Mouse (Mus musculus) small intestine, adult 2 months (tissue): Measurements from ENCODE around the gene Igsf3. TPM values are rescaled to one million over a fixed set of nuclear protein-coding genes. Genes with fewer than 3 reads are reported as not detected.

Source experiments
- H3K27ac ChIP-seq: fragments of 200-500 bp; 2 replicates; pipeline ENCODE4 v1.5.1; 2012; ENCODE audit warnings: low read depth, low read length, control low read depth, inconsistent platforms; ENCODE audit not compliant: insufficient read depth
- H3K27me3 ChIP-seq: fragments of 200-500 bp; 2 replicates; pipeline ENCODE4 v1.6.1; 2012; ENCODE audit warnings: mild to moderate bottlenecking, moderate library complexity, low read length, inconsistent platforms; ENCODE audit not compliant: control insufficient read depth, insufficient read depth
- H3K36me3 ChIP-seq: fragments of 200-500 bp; 2 replicates; pipeline ENCODE4 v1.6.1; 2012; ENCODE audit warnings: mild to moderate bottlenecking, low read length, control low read depth, inconsistent platforms; ENCODE audit not compliant: control insufficient read depth, insufficient read depth
- H3K4me1 ChIP-seq: fragments of 200-500 bp; 2 replicates; pipeline ENCODE4 v1.6.1; 2012; ENCODE audit warnings: low read length, inconsistent platforms, mixed read lengths; ENCODE audit not compliant: control insufficient read depth, insufficient read depth, insufficient read length
- H3K4me3 ChIP-seq: fragments of 200-500 bp; 2 replicates; pipeline ENCODE4 v1.5.1; 2012; ENCODE audit warnings: low read depth, mild to moderate bottlenecking, control low read depth, inconsistent platforms, low read length, moderate library complexity
- CTCF ChIP-seq: fragments of 200-500 bp; IDR thresholded peaks from 2 replicates; pipeline ENCODE4 v1.5.1; 2012; ENCODE audit warnings: low read depth, mild to moderate bottlenecking, control low read depth, inconsistent platforms, low read length, moderate library complexity, mixed read lengths; ENCODE audit not compliant: insufficient replicate concordance, insufficient read length; ENCODE audit errors: extremely low read depth
- POLR2A ChIP-seq: fragments of 200-500 bp; IDR thresholded peaks from 2 replicates; pipeline ENCODE4 v1.6.1; 2012; ENCODE audit warnings: low read depth, mild to moderate bottlenecking, control low read depth, inconsistent platforms, low read length, moderate library complexity
- WGBS: fragments of 180-500 bp; shearing (Covaris S2); methylation state at CpG from one replicate; pipeline ENCODE4 v1.1.7; 2018; 5-methylcytosine and 5-hydroxymethylcytosine counted together
- polyA plus RNA-seq: library from polyadenylated mRNA; depleted of rRNA; stranded (reverse); fragments of >200 nt; gene quantifications from 2 replicates; pipeline ENCODE4 v1.2.3, GENCODE M21; 2012

The Igsf3 gene
- polyA plus RNA-seq, 1 experiment = 17.0 TPM

GRCm38 (mm10) chr3:101372345-101372980, 4.4 kb upstream of the Igsf3 start:
- no peak overlapping the region for H3K27ac ChIP-seq
- TF ChIP-seq CTCF = peak; percentile 77; the same call in 1 of the 2 replicates
- no peak for TF ChIP-seq POLR2A
- H3K27me3 ChIP-seq = no peaks in the 10 kb centered on the region
- H3K4me1 ChIP-seq = 0 out of 2 replicates have a peak, but pooled peaks cover 2% of the 10 kb centered on the region
- 33% methylated on average over 13 of the region's 13 CpGs for WGBS
- H3K4me3 ChIP-seq = no peak overlapping the region
- no peaks in the 10 kb centered on the region for H3K36me3 ChIP-seq

GRCm38 (mm10) chr3:101377256-101378024, 557 bp downstream of the Igsf3 start:
- H3K27me3 ChIP-seq = no peaks in the 10 kb centered on the region
- no peak for TF ChIP-seq POLR2A
- no peak for TF ChIP-seq CTCF
- peak overlapping the region; percentile 11; the same call in 1 of the 2 replicates for H3K27ac ChIP-seq

GRCm38 (mm10) chr3:101378102-101378501, 1.2 kb downstream of the Igsf3 start:
- Histone ChIP-seq H3K27ac (peak overlapping the region; percentile 11; the same call in 1 of the 2 replicates), H3K36me3 (no peaks in the 10 kb centered on the region; the same call in 1 of the 2 replicates), H3K4me1 (peaks cover 21% of the 10 kb centered on the region; the same call in 1 of the 2 replicates), H3K27me3 (no peaks in the 10 kb centered on the region), H3K4me3 (peak overlapping the region; percentile 79)
- 2% methylated on average over 12 of the region's 12 CpGs for WGBS
- TF ChIP-seq CTCF = no peak
- TF ChIP-seq POLR2A = 0 out of 2 replicates have a peak, but pooled peaks have one; percentile 19

More at GRCm38 (mm10) chr3:101377256-101378024, 557 bp downstream of the Igsf3 start:
- Histone ChIP-seq H3K4me1 (peaks cover 22% of the 10 kb centered on the region; the same call in 1 of the 2 replicates), H3K36me3 (no peaks in the 10 kb centered on the region), H3K4me3 (peak overlapping the region; percentile 79)
- WGBS = under 1% methylated on average over 62 of the region's 62 CpGs

GRCm38 (mm10) chr3:101379789-101380188, 2.9 kb downstream of the Igsf3 start:
- no peaks in the 10 kb centered on the region for H3K27me3 ChIP-seq
- H3K27ac ChIP-seq = peak overlapping the region; percentile 50
- peak overlapping the region; percentile 22; the same call in 1 of the 2 replicates for H3K4me3 ChIP-seq
- H3K36me3 ChIP-seq = no peaks in the 10 kb centered on the region; the same call in 1 of the 2 replicates
- WGBS = 19% methylated on average over 4 of the region's 4 CpGs
- TF ChIP-seq POLR2A = no peak
- TF ChIP-seq CTCF = no peak
- H3K4me1 ChIP-seq = peaks cover 21% of the 10 kb centered on the region; the same call in 1 of the 2 replicates

GRCm38 (mm10) chr3:101381691-101382090, 4.8 kb downstream of the Igsf3 start:
- peaks cover 25% of the 10 kb centered on the region; the same call in 1 of the 2 replicates for H3K4me1 ChIP-seq
- no peak overlapping the region for H3K27ac ChIP-seq
- no peak overlapping the region for H3K4me3 ChIP-seq
- WGBS = 92% methylated on average over 5 of the region's 5 CpGs
- TF ChIP-seq POLR2A = no peak
- no peak for TF ChIP-seq CTCF
- no peaks in the 10 kb centered on the region for H3K27me3 ChIP-seq
- H3K36me3 ChIP-seq = no peaks in the 10 kb centered on the region; the same call in 1 of the 2 replicates

- Histone ChIP-seq H3K4me1 (peaks cover 25% of the 10 kb centered on the region; the same call in 1 of the 2 replicates), H3K27me3 (no peaks in the 10 kb centered on the region), H3K4me3 (no peak overlapping the region), H3K36me3 (no peaks in the 10 kb centered on the region; the same call in 1 of the 2 replicates), H3K27ac (no peak overlapping the region)
- 83% methylated on average over 4 of the region's 4 CpGs for WGBS
- TF ChIP-seq CTCF = no peak
- TF ChIP-seq POLR2A = no peak
Observed at GRCm38 (mm10) chr3:101382751-101383150, 5.9 kb downstream of the Igsf3 start.

GRCm38 (mm10) chr3:101386430-101387016, 9.6 kb downstream of the Igsf3 start:
- WGBS = 17% methylated on average over 8 of the region's 8 CpGs
- no peaks in the 10 kb centered on the region for H3K27me3 ChIP-seq
- no peak overlapping the region for H3K4me3 ChIP-seq
- H3K4me1 ChIP-seq = peaks cover 8% of the 10 kb centered on the region; the same call in 1 of the 2 replicates
- H3K27ac ChIP-seq = peak overlapping the region; percentile 82
- no peak for TF ChIP-seq CTCF
- TF ChIP-seq POLR2A = no peak
- H3K36me3 ChIP-seq = no peaks in the 10 kb centered on the region; the same call in 1 of the 2 replicates
